Mouse (Mus musculus): Measurements from ENCODE around the gene Psme3.

- TF ChIP-seq CTCF (IDR thresholded peaks at IDR 0.05; ENCODE audit: low read depth), result no peak
- TF ChIP-seq EP300 (IDR thresholded peaks at IDR 0.05; ENCODE audit: low read depth), result no peak
These were observed 32.2 kb upstream of the Psme3 start for GRCm38 (mm10) chr11:101283805-101284204.
